Mouse (Mus musculus) left cerebral cortex, postnatal 4 days (tissue): ENCODE results near the gene Fam229b. TPM values are rescaled to one million over a fixed set of nuclear protein-coding genes. Genes with fewer than 3 reads are reported as not detected.

Experiments used
- DNase-seq: peaks from one replicate; pipeline ENCODE4 v3.0.0-alpha.2; 2022
- intact Hi-C: fragments of 180-260 bp; cut with DNase I; formaldehyde crosslinking; loops from one replicate; pipeline ENCODE4 v1.15.1; 2025
- total RNA-seq, 2 experiments: library from RNA; stranded (reverse); gene quantifications; 2 replicates each; pipeline ENCODE4 v1.2.3; 2021

The Fam229b gene
- total RNA-seq: 10 to 100 TPM; 10.7 to 13.4 TPM

DNA sequence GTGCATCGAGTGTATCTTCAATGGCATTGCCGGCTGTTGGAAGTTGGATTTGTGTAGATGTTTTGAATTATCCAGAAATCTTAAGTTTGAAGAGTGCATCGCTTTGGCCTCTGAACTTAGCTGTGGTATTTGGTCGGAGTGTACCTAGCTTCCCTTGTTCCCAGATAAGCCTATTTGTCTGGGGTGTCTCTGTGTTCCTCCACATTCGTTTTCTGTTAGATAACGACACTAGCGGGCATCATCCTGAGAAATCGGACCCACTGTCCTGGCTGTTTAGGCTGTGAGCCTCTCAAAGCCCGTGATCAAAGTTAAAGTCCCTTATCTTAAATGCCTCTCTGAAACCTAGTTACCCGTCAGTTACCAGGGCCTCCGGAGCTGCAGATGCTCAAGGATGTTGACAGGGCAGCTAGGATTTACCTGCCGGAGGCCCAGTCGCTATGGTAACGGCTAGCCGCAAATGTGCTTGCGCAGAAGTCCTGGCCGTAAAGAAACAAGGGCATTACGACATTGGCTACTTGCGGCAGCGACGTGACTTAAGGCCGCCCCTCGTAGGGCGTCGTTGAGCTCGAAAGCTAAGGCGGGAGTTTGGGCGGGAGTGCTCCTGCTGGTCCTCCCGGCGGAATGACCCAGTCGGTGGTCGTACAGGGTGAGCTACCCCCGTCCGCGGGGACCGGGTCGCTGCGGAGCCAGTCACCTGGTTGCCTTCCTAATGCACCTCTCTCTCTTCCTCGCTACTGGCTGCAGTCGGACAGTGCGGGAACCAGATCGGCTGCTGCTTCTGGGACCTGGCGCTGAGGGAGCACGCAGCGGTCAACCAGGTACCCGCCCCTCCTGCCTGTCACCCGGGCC lies at the start of gene Fam229b, which contains the start of gene Tube1:
TSS of gene Fam229b (minus strand) at position 453 of the 849 bp plus-strand sequence.
TSS of gene Tube1 (plus strand) at position 515 of the 849 bp plus-strand sequence.
- intact Hi-C loops: no loop called here
- peak; percentile 91 for DNase-seq

DNA sequence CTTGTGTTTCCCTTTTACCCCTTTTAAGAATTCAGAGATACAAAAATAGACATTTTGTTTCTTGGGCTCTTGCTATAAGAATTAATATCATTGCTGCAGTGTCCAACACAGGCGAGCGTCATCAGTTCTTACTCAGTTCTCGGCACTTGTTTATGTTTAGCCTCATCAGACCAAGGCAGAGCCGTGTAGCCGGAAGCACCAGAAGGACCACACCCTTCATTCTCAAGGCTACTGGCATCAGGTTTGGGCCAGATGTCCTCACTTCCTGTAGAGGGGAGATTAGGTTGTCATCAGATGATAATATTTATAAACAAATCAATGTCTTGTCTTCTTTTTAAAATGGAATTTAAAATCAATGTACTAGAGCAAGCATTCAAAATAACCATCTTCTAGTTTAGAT lies 43.3 kb upstream of the Fam229b start:
- DNase-seq: no peak
- intact Hi-C loops: loop anchor here (10.0 kb wide), 1 partner anchor 198 kb away; no protein-coding TSS in a partner anchor

DNA sequence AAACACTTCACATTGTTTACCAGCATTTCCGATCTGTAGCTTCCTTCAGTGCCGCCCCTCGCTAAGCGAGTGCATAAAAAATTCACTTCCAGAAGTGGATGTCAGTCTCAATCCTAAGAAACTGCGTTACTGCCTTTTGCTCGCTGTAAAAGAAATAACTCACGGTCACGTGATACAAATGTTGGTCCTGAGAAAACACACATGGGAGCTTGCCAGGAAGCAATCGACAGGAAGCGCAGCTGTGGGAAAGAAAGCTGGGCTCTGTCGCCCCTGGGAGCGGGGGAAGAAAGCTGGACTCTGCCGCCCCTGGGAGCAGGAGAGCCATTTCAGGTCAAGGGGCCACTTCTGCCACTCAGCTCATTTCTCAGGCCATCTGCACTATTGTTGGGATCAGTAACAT lies 39.4 kb upstream of the Fam229b start:
- DNase-seq: peak; percentile 37

DNA sequence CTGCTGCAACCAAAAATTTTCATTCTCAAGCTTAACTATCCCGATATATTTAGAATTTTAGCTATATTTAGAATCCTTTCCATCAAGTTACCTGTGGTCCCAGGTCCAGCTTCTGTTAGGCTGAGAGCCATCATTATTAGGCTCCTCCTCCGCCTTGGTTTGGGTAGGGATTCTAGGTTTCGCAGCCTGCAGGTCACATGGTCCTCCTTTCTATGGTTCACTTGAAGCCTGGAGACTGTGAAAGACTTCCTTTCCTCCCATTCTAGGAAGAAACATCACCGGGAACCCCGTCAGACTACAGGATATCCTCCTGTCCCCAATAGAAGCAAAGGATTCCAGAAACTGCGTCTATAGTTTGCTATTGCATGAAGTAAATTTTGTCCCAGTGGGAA lies 38.8 kb upstream of the Fam229b start:
- intact Hi-C loops: loop anchor here (5.0 to 10.0 kb wide), 3 partner anchors 60 to 560 kb away; partner anchors contain the start of gene Rev3l
- no peak for DNase-seq

More for the DNA sequence above, 39.4 kb upstream of the Fam229b start:
- intact Hi-C loops: loop anchor here (5.0 to 10.0 kb wide), 3 partner anchors 59 to 559 kb away; partner anchors contain the start of gene Rev3l

DNA sequence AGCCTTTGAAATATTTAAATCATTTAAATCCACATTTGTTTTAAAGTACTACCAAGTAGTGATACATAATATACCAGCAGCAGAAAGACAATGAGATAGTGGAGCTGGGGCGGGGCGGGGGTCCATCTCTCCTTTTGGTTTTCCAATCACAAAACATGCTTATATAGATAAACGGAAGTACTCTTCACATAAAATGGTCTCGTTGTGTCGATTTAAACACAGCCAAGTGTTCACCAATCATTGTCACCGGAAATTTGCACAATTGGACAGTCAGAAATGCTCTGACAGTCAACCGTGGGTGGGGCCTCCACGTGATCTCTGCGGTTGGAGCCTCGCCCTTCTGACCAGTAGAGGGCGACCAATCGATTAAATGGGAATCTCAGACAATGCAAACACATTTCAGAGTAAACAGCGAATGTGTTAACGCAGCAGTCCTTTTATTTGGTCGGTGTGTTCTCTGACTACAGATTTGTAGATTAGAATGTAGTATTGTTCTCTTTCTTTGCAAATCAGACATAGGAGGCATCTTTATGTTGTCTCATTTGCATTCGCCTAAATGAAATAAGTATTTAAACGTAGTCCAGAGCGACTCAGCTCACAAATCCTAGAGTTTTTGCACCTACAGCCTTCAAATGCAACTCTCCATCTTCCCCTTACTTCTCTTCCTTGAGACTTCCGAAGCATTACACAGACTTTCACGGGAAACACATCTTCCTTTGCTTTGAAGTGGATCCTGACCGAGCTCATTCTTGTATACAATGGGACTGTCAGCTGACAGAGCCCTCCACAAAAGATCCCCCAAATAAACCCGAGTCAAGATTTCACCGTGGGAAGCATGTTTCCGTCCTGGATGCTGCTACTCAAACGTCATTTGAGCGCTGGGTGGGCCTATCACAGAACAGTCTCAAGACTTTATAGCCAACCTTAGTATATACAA lies 38.2 kb upstream of the Fam229b start:
- peak; percentile 93 for DNase-seq
- intact Hi-C loops: loop anchor here (2.0 to 10.0 kb wide), 4 partner anchors 60 to 560 kb away; partner anchors contain the start of gene Rev3l

DNA sequence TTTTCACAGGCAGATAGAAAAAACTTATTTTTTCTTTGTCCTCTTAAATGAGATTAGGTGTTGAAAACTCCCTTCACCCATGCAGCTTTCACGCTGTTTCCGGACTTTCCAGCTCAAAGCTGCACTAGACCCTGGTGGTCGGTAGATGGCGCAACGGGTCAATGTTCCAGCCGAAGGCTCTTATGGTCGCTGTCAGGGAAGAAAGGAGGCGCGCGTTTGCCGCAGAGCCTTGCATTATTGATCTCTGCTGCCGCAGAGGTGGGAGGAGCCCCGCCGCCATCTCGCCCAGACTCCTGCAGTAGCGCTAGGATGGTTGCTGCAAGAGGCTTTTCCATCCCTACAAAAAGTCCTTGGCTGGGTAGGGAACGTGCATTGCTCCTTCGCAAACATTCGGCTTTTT lies 37.4 kb upstream of the Fam229b start:
- intact Hi-C loops: loop anchor here (2.0 to 10.0 kb wide), 4 partner anchors 61 to 561 kb away; partner anchors contain the start of gene Rev3l
- DNase-seq: peak; percentile 95

DNA sequence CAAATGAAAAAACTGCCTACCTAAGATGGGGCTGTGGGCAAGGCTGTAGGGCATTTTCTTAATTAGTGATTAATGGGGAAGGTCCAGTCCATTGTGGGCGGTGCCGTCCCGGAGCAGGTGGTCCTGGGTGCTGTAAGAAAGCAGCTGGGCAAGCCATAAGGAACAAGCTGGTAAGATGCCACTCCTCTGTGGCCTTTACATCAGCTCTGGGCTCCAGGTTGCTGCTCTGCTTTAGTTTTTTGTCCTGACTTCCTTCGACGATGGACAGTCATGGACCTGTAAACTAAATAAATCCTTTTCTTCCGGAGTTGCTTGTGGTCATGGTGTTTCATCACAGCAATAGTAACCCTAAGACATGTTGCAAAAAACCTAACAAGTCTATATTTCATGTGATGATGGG lies 37.0 kb upstream of the Fam229b start:
- no peak for DNase-seq

DNA sequence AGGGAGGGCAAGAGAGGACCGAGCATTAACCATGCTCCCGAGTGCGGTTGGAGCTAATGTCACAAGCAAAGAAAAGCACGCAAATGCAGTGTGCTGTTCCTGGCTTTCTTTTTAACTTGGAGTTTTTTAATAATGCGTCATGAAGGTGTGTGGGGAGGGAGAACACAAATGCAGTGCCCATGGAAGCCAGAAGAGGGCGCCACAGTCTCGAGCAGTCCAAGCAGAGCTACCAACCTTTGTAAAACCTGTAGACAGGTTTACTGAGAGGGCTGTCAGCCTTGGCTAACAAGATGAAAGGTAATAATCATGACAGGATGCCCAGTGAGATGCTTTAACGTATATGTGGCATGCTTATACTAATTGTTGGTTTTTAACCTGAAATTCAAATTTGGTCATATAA lies 36.5 kb upstream of the Fam229b start:
- peak; percentile 76 for DNase-seq
- intact Hi-C loops: loop anchor here (2.0 to 10.0 kb wide), 4 partner anchors 62 to 562 kb away; partner anchors contain the start of gene Rev3l

More for the DNA sequence above, 37.0 kb upstream of the Fam229b start:
- intact Hi-C loops: loop anchor here (2.0 to 10.0 kb wide), 4 partner anchors 62 to 562 kb away; partner anchors contain the start of gene Rev3l

DNA sequence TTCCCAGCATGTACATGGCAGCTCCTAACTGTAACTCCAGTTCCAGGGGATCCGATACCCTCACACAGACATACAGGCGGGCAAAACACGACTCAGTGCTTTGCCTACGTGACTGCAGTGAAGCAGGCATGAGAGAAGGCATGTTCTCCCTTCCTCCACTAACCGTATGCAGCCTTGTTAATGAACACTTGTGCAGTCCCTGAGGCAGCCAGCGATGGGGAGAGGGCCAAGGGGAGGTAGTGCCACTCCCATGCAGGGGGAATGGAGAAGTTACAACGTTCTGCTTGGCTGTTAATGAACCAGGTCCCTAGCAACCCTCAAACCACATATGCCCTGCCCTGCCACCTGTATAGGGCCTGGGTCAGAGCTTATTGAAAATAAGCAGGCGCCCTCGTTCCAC lies 35.9 kb upstream of the Fam229b start:
- DNase-seq: no peak

DNA sequence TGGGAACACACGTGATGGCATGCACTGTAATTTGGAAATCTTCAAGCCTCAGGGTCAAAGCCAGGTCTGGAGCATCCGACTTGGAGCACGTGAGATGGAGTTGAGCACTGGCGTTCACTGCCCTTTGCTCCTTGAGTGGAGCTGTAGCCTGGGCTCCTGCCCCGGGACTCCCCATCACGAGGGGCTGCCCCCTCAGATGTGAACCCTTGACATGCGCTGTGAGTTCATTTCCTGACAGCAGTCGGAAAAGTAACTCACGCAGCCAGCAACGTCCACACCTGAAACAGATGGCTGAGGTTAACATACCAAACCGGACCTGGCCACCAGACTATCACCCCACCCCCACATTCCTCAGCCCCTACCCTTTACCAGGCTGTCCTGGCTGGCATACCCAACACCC lies 33.9 kb upstream of the Fam229b start:
- intact Hi-C loops: no loop called here
- DNase-seq: no peak

More for the DNA sequence above, 35.9 kb upstream of the Fam229b start:
- intact Hi-C loops: loop anchor here (2.0 to 10.0 kb wide), 4 partner anchors 63 to 563 kb away; partner anchors contain the start of gene Rev3l

DNA sequence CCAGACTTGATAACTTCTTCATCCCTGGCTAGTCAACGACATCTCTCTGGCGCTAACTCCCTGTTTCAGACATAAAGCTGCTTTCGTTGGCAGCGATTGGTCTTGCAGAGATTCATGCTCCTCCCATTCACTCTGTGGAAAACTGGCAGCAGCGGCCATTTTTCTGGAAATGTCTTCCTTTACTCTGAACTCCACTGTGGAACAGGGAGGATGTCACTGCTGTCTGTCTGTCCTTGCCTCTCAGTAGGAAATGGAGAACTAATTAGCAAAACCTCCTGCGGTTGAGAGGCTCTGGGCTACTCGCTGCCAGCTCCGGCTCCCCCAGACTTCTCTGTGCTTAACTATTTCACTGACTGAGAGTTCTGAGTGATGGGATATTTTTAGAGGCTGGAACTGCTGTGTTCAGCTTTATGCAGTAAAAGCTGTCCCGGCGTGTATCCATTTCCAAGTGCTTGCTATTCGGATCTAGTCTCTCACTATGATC lies 32.0 kb upstream of the Fam229b start:
- DNase-seq: peak; percentile 66
- intact Hi-C loops: no loop called here

DNA sequence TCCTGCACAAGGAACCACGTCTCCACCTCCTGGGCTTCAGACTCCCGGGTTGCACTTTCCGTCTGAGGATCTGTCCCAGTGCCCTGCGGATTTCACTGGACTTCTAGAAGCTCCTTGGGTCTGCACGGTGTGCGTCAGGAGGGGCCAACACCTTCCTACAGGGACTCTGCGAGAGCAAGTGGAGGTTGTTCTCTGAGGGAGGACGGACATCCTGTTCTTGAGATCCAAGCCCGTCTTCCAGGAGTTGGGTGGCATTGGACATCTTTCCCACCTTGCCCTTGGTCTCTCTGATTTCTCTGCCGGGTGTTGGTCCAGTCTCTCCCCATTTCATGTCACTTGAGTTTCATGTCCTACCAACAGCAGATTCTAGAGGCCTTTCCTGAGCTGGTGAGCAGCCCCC lies 30.0 kb upstream of the Fam229b start, which contains the start of gene Ccn6:
TSS of gene Ccn6 (minus strand) at position 101 of the 400 bp plus-strand sequence.
- intact Hi-C loops: no loop called here
- DNase-seq: no peak

DNA sequence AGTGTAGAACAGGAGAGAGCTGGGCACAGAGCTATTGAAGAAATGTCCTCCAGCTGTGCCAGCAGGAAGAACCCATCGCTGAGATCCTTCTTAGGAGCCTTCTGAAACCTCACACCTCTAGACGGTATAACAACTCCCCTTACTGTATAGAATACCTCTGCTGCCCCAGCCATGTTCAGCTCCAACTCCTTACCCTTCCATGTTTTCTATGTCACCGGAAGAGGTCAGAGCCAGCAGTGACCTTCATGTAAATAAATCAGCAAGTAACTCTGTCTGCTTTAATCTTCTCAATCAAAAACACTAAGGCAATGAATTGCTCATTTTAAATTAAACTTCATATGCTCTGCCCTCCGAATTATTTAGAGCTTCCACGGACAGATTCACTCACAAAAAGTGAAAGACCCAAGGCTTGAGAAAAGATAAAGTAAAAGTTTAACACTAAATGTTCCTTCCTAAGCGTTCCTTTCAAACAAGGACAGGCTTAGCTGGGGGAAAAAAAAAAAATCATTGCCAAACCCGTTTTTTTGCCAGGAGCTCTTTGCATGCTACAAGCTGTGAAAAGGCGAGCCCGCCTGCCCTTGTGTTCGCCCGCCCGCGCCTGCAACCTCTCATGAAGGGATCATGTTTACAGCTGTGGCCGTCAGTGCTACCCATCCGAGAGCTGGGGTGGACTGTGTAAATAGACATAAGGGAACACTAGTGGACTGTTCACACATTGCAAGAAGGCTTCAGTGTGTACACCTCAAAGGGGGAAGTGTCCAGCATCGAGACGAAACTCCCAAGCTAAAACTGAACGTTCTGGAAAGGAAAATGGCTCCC lies 29.2 kb upstream of the Fam229b start:
- no peak for DNase-seq
- intact Hi-C loops: no loop called here

DNA sequence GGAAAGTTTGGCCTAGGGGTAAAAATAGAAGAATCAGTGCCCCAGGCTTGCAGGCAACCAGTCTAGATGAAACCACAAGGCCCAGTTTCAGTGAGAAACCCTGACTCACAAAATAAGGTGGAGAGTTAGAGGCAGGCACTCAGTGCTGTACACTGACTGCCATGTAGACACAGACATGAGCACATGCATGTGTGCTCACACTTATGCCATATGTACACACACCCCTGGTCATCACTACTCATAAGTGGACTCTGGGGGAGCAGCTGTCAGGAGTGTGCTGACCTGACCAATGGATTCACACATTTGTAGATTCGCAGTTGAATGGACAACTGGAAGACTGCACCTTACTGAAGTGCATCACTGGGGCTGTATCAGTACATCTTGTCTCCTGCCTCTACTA lies 27.7 kb upstream of the Fam229b start:
- no peak for DNase-seq
- intact Hi-C loops: no loop called here

DNA sequence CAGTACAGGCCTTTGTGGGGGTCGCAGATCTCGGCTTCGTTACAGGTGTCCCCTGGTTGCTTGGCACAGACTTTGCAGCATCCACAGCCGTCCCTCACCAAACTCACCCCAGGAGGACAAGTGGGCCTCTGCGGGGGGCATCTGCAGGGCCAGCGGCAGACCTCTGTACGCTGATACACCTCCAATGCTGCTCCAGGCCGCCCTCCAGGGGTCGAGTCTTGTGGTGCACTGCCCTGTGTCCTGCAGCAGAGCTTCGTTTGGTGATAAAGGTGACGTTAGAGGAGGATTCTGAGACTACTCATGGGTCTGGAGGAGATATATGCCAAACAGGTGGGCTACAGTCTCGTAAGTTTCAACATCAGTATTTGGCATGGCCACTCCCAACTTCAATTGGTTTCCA lies 24.6 kb upstream of the Fam229b start:
- no peak for DNase-seq
- intact Hi-C loops: no loop called here

DNA sequence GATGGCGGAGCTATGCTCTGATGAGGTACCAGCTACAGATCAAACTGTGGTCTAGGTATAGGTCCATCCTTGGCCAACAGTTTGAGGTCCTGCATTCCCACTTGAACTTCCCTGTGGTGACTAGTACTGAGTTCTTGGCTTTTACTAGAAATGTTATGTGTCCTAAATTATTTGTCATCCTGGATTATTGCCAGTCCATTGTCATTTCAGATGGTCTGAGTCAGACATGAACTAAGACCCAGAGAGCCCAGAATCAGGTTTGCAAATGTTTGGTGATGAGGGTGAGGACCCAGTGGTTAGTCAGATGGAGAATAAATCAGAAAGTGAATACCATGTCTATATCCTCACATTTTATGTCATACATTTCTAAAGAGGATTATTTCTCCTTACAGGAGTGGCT lies 23.6 kb upstream of the Fam229b start:
- intact Hi-C loops: no loop called here
- no peak for DNase-seq

DNA sequence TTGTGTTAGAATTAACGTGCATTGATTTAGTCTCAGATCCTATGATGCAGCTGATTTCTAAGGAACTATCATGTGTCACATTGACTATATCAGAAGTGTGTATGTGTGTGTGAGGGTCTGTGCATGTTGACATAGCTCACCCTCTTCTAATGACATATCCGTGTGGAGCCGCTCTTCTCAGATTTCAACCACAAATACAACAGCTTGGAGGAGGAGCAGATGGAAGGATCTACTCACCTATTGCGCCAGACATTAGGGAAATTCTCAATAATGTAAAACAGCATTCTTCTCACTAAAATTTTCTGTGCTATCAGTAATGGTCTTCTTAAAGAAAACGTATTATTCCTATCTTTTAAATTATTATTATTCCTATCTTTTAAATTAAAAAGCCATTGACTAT lies 23.0 kb upstream of the Fam229b start:
- DNase-seq: no peak
- intact Hi-C loops: no loop called here

DNA sequence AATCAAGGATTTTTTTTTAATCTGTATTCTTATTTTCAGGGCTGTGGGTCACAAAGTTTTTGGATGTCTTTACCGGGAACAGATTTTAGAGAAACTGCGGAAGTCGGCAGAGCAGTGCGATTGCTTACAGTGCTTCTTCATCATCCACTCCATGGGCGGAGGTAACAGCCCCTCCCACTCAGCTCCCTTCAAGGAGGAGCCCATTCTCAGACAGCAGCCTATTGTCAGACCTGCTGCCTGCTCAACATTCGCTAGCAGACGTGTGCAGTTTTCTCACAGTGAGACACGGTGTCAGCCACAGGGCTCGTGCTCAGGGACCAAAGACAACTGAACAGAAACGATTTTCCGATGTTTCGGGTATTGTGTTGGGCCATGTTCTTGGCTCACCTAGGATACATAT lies 8.5 kb upstream of the Fam229b start:
- intact Hi-C loops: no loop called here
- DNase-seq: no peak

DNA sequence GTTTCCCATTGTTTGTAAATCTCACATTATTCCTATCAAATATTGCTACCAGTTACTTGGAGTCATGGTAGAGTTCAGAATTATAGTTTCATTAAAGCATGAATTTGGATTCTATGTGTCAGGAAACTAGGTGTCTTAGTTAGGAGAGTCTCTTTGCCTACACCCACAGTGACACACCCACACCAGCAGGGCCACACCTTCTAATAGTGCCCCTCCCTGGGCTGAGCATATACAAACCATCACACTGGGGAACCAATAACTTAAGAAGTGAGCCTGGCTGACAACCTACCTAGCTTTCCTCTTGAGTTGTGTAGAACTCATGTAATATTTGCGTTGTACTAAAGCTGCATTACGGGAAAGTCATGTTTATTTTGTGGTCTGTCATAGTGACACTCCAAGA lies 7.7 kb upstream of the Fam229b start:
- DNase-seq: no peak
- intact Hi-C loops: no loop called here

DNA sequence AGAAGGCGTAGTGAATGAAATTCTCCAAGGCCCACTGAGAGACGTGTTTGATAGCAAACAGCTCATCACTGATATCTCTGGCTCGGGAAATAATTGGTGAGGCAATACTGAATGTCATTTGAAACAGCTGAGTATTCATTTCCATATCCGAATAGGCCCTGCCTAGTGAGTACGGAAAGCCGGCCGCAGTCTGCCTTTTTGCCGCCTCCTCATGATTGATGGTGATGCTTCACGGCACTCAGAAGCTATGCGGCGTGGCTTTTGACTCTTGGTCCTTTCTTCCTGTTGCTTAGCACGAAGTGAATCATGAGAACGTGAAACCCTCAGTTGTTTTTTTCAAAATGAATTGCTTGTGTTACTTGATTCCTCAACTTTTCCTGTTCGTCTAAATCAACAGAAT lies 7.1 kb upstream of the Fam229b start:
- DNase-seq: no peak
- intact Hi-C loops: no loop called here
